Mouse (Mus musculus) intestine, embryonic 16.5 days (tissue): ENCODE data around the gene Dpm1. TPM values are rescaled to one million over a fixed set of nuclear protein-coding genes. Genes with fewer than 3 reads are reported as not detected.

Experiments used
- ATAC-seq: fragments of 200-750 bp; cut with Nextera tagmentation; 2 replicates; pipeline ENCODE4 v1.8.0; 2017; ENCODE audit warnings: moderate TSS enrichment, moderate library complexity
- H3K27ac ChIP-seq: fragments of 300-500 bp; sonication (generic); 2 replicates; pipeline ENCODE4 v1.5.1; 2014; ENCODE audit warnings: mild to moderate bottlenecking, low read length
- H3K27me3 ChIP-seq: fragments of 300-500 bp; sonication (generic); replicated peaks from 2 replicates; pipeline ENCODE4 v1.6.1; 2014; ENCODE audit warnings: low read length, control low read depth, mixed read lengths; ENCODE audit not compliant: control insufficient read depth, insufficient read depth
- H3K36me3 ChIP-seq: fragments of 300-500 bp; sonication (generic); 2 replicates; pipeline ENCODE4 v1.6.1; 2014; ENCODE audit warnings: low read length, control low read depth; ENCODE audit not compliant: control insufficient read depth, insufficient read depth
- H3K4me1 ChIP-seq: fragments of 300-500 bp; sonication (generic); 2 replicates; pipeline ENCODE4 v1.6.1; 2014; ENCODE audit warnings: low read length, control low read depth, mixed read lengths; ENCODE audit not compliant: control insufficient read depth, insufficient read depth
- H3K4me2 ChIP-seq: fragments of 300-500 bp; sonication (generic); 2 replicates; pipeline ENCODE4 v1.6.1; 2014; ENCODE audit warnings: low read depth, low read length, control low read depth
- H3K4me3 ChIP-seq: fragments of 300-500 bp; sonication (generic); 2 replicates; pipeline ENCODE4 v1.5.1; 2014; ENCODE audit warnings: mild to moderate bottlenecking, low read length
- H3K9ac ChIP-seq: fragments of 300-500 bp; sonication (generic); 2 replicates; pipeline ENCODE4 v1.6.1; 2014; ENCODE audit warnings: low read depth, low read length
- H3K9me3 ChIP-seq: fragments of 300-500 bp; sonication (generic); 2 replicates; pipeline ENCODE4 v1.6.1; 2016; ENCODE audit warnings: low read length, control low read depth; ENCODE audit not compliant: control insufficient read depth
- WGBS: fragments of 180-500 bp; shearing (Covaris S2); extraction: QIAGEN DNeasy Blood & Tissue Kit; methylation state at CpG from one replicate; pipeline ENCODE4 v1.1.7; 2014; 5-methylcytosine and 5-hydroxymethylcytosine counted together
- polyA plus RNA-seq: library from polyadenylated mRNA; unstranded; fragments of >200 nt; fragmentation: Nextera tagmentation; extraction: Ambion mirVana; gene quantifications from 2 replicates; pipeline ENCODE4 v1.2.1, GENCODE M21; 2015

The Dpm1 gene
- polyA plus RNA-seq, 1 experiment from 2014 or later: 99.3 TPM

DNA sequence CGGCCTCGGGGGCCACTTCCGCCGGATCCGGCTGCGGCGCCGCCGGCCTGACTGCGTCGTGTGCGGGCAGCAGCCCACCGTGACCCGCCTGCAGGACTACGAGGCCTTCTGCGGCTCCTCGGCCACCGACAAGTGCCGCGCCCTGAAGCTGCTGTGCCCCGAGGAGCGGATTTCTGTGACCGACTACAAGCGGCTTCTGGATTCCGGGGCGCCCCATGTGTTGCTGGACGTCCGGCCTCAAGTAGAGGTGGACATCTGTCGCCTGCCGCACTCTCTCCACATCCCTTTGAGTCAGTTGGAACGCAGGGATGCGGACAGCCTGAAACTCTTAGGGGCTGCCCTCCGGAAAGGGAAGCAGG is 1.1 kb upstream of the Dpm1 start:
- no peak; the same call in 1 of the 2 replicates for ATAC-seq
- no peak overlapping the region for H3K27ac ChIP-seq
- peak overlapping the region; percentile 98 for H3K4me2 ChIP-seq
- peaks cover 30% of the 10 kb centered on the region for H3K4me1 ChIP-seq
- WGBS: 50% methylated on average over 33 of the region's 33 CpGs
- no peaks in the 10 kb centered on the region for H3K9me3 ChIP-seq
- peak overlapping the region; percentile 94 for H3K9ac ChIP-seq
- peak overlapping the region; percentile 85 for H3K4me3 ChIP-seq
- H3K36me3 ChIP-seq: 0 out of 2 replicates have a peak, but pooled peaks cover 8% of the 10 kb centered on the region
- H3K27me3 ChIP-seq: no peaks in the 10 kb centered on the region

DNA sequence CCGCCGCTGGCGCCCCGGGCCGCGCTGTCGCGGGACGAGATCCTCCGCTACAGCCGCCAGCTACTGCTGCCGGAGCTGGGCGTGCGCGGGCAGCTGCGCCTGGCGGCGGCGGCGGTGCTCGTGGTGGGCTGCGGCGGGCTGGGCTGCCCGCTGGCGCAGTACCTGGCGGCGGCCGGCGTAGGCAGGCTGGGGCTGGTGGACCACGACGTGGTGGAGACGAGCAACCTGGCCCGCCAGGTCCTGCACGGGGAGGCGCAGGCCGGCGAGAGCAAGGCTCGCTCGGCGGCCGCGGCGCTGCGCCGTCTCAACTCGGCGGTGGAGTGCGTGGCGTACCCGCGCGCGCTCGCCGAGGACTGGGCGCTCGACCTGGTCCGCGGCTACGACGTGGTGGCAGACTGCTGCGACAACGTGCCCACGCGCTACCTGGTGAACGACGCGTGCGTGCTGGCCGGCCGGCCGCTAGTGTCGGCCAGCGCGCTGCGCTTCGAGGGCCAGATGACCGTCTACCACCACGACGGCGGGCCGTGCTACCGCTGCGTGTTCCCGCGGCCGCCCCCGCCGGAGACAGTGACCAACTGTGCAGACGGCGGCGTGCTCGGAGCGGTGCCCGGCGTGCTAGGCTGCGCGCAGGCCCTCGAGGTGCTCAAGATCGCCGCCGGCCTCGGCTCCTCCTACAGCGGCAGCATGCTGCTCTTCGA is 531 bp upstream of the Dpm1 start:
- peak overlapping the region; percentile 94 for H3K9ac ChIP-seq
- H3K4me3 ChIP-seq: peak overlapping the region; percentile 85
- ATAC-seq: peak; percentile 75
- H3K9me3 ChIP-seq: no peaks in the 10 kb centered on the region
- peak overlapping the region; percentile 83 for H3K27ac ChIP-seq
- H3K27me3 ChIP-seq: no peaks in the 10 kb centered on the region
- H3K4me1 ChIP-seq: peaks cover 30% of the 10 kb centered on the region
- peak overlapping the region; percentile 98 for H3K4me2 ChIP-seq
- 0 out of 2 replicates have a peak, but pooled peaks cover 8% of the 10 kb centered on the region for H3K36me3 ChIP-seq
- 2% methylated on average over 97 of the region's 105 CpGs for WGBS

DNA sequence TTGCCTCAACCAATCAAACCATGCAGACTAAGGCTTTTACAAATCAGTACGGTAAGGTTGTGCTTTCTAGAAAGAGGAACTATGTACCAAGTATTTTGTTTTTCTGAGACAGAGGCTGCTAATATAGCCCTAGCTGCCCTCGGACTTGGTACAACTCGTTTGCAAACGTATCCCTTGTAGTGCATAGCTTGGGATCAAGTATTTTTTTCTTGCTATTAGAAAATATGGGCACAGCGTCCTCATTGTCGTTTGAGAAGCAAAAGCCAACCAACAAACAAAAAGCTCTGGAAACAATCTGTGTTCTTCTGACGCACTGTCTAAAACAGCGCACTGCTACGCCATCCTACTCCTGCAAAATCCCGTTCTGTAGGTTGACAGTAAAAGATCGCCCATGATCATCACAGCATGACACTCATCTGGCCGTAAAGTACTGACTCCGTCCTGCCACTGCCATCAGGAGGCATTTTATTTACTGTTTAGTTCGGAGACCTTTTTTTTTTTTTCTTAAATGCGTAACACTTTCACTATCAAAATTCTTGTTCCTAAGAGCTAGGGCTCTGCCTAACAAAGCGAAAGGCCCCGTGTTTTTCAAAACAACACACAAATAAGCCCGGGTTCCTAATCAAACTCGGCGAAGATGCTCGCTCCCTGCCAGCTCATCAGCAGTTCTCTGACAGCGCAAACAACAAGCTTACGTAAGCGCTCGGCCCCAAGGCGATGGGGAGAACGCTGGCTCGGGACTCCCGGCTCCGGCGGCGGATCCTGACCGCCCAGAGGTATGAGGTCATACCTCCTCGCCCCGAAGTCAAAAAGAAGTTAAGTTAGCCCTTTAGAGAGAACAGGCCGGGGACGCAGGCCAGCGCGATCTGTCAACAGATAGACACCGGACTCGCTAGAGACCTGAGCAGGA is 1.0 kb downstream of the Dpm1 start:
- peaks cover 30% of the 10 kb centered on the region for H3K4me1 ChIP-seq
- no peaks in the 10 kb centered on the region for H3K27me3 ChIP-seq
- WGBS: 18% methylated on average over 41 of the region's 41 CpGs
- peaks cover 9% of the 10 kb centered on the region for H3K36me3 ChIP-seq
- peak overlapping the region; percentile 83; the same call in 1 of the 2 replicates for H3K27ac ChIP-seq
- peak overlapping the region; percentile 74 for H3K4me2 ChIP-seq
- peak overlapping the region; percentile 85 for H3K4me3 ChIP-seq
- no peaks in the 10 kb centered on the region for H3K9me3 ChIP-seq
- peak; percentile 32 for ATAC-seq
- peak overlapping the region; percentile 94 for H3K9ac ChIP-seq

DNA sequence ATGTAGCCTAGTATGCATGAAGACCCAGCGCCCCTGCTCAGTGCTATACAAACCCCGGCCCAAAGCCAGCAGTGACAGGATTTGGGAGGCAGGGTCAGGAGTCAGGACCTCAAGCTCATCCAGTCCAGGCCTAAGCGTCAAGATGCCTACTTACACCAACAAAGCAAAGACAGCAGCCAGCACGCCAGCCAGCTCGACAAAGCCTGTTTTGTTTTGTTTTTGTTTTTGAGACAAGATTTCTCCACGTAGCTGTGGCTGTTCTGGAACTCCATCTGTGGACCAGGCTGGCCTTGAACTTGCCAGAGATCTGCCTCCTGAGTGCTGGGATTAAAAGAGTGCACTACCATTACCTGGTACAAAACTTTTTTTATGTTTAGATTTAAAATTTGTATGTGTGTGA is 7.1 kb downstream of the Dpm1 start:
- no peak overlapping the region for H3K4me2 ChIP-seq
- H3K9me3 ChIP-seq: no peaks in the 10 kb centered on the region
- H3K36me3 ChIP-seq: peaks cover 10% of the 10 kb centered on the region
- WGBS: 87% methylated on average over 6 of the region's 6 CpGs
- H3K27me3 ChIP-seq: no peaks in the 10 kb centered on the region
- no peak overlapping the region for H3K27ac ChIP-seq
- H3K4me1 ChIP-seq: peaks cover 4% of the 10 kb centered on the region; the same call in 1 of the 2 replicates
- H3K4me3 ChIP-seq: no peak overlapping the region
- ATAC-seq: no peak
- no peak overlapping the region for H3K9ac ChIP-seq

DNA sequence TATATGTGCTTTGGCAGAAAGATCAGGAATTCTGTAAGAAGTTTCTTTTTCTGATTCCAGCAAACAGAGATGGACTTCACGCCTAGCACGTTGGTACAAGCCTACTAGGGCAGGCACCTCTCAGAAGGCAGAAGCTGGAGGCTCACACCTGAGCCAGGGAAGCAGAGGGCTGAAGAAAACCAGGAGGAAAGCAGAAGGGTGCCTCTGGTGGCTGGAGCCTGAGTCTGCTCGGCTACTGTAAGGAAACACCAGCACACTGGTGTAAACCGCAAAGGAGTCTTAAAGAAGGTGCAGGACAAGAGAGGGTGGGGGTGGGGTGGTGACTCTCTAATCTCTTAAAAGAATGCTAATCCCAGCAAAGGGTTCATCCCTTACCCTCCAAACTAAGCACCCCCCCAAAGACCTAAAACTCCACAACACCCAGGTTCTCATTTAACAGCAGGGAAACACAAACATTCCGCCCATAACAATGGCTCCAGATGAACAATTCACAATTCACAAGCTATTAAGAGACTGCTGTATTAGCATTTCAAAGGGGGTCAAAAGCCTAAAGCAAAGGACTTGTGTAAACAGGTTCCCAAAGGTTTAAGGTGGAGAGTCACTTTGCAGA is 16.5 kb downstream of the Dpm1 start:
- H3K4me1 ChIP-seq: no peaks in the 10 kb centered on the region
- no peaks in the 10 kb centered on the region for H3K9me3 ChIP-seq
- H3K9ac ChIP-seq: no peak overlapping the region
- no peak overlapping the region for H3K4me3 ChIP-seq
- 51% methylated on average over 5 of the region's 5 CpGs for WGBS
- no peaks in the 10 kb centered on the region for H3K27me3 ChIP-seq
- H3K27ac ChIP-seq: no peak overlapping the region
- H3K36me3 ChIP-seq: peaks cover 14% of the 10 kb centered on the region; the same call in 1 of the 2 replicates
- H3K4me2 ChIP-seq: no peak overlapping the region
- ATAC-seq: no peak

DNA sequence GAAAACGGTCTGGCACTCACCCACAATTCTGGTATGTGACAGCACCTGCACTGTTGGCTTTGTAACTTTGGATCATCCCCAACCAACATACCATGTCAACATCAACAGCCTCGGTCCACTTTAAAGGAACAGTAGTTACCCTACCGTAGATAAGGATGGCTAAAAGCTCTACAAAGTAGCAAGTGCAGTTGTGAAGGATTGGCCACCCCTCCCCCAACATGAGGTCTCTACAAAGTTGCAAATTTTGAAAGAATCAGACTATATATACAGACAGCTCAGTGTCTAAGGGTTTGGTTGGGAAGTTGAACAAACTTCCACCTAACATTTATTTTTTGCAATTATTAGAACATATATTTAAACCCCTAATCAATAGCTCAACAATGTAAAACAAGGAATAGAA is 22.5 kb downstream of the Dpm1 start:
- Histone ChIP-seq H3K4me1 (peaks cover 13% of the 10 kb centered on the region), H3K4me2 (no peak overlapping the region), H3K36me3 (peaks cover 13% of the 10 kb centered on the region), H3K27ac (peak overlapping the region; percentile 98), H3K9me3 (no peaks in the 10 kb centered on the region), H3K9ac (no peak overlapping the region), H3K4me3 (no peak overlapping the region), H3K27me3 (no peaks in the 10 kb centered on the region)
- ATAC-seq: no peak
- WGBS: 94% methylated on average over 3 of the region's 3 CpGs

DNA sequence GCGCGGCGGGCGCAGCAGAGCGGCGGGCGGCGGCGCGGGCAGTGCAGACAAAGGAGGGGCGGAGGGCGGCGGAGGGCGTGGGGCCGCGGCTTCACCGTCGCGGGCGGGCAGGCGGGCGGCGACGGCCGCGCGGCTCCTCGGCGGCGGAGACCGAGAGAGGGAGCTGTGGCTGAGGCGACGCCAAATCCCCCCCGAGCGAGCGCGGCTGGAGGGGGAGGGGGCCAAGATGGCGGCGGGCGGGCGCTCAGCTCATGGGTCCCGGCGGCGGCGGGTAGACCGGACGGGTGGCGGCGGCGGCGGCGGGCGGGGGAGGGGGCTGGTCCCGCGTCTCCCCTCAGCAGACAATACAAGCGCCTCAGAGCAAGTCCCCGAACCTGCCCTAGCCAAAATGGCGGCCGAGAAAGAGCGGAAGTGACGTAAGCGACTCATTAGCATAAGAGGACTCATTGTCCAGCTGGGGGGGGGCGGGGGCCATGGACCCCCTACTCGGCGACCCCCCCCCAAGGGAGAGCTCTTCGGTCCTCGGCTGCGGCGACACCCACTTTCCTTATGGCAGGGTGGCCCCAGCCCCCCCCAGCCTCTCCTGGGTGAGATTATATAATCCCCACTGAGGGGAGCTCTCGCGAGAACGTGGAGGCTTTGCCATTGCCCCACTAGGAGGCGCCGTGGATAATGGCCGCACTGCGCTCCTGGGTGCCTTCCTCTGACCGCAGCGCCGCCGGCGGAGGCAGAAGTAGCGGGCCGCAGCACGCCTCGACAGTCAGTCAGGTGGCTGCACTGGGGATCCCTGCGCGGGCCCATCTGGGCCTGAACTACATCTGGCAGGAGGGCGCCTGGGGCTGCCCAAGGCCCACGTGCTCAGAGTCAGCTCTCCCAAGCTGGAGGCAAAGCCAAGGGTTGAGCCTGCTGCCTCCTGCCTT is 23.4 kb downstream of the Dpm1 start, which contains the start of gene Adnp:
TSS of gene Adnp (minus strand) at position 388 of the 920 bp plus-strand sequence.
- peaks cover 10% of the 10 kb centered on the region for H3K36me3 ChIP-seq
- H3K9ac ChIP-seq: peak within 1 kb of the TSS; percentile 100
- H3K27ac ChIP-seq: peak within 1 kb of the TSS; percentile 98
- H3K4me2 ChIP-seq: peak within 1 kb of the TSS; percentile 88
- peak; percentile 92 for ATAC-seq
- no peaks in the 10 kb centered on the region for H3K9me3 ChIP-seq
- under 1% methylated on average over 64 of the region's 89 CpGs for WGBS
- peaks cover 13% of the 10 kb centered on the region for H3K4me1 ChIP-seq
- H3K4me3 ChIP-seq: peak within 1 kb of the TSS; percentile 98
- H3K27me3 ChIP-seq: no peaks in the 10 kb centered on the region

DNA sequence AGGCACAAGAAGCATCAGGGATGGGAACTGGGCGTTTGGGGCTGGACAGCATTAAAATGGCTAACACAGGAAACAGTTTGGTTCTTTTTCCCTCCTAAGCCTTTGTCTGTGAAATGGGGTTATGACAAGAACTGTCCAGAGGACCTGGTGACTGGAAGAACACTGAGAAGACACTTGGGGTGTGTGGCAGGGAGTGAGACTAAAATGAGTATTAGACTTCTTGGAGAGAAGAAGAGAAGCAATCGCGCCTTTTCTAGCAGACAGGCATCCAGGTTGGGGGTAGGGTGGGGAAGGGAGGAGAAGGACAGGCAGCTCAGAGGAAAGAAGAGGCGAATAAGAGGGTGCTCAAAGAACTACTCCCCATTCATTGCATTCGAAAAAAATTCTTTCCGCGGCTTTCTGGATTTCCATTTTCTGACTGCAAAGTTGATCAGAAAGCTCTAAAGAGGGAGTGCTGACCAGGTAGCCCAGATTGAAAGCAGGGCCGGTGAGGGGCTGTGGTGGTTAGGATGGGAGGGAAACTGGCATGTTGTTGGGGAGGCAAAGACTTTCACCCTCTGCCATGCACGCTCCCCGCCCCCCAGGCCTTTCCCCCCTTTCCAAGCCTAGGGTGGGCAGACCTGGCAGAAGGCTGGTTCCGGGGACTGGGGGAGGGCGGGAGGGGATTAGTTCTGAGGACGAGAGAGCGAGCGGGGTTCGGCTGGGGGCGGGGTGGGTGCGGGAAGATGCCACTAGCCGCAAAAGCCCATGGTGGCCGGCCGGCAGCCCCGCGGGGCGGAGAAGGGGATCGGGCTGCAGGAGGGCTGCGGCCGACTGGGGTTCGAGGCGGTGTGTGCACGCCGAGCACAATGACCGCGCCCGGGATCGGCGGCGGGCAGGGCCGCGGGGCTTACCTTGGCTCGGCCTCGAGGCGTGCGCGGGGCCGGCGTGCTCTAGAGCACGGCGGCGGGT is 24.4 kb downstream of the Dpm1 start:
- peak overlapping the region; percentile 98 for H3K4me3 ChIP-seq
- peak; percentile 24 for ATAC-seq
- H3K4me2 ChIP-seq: peak overlapping the region; percentile 88
- H3K9ac ChIP-seq: peak overlapping the region; percentile 100
- peak overlapping the region; percentile 98 for H3K27ac ChIP-seq
- H3K27me3 ChIP-seq: no peaks in the 10 kb centered on the region
- no peaks in the 10 kb centered on the region for H3K9me3 ChIP-seq
- under 1% methylated on average over 43 of the region's 49 CpGs for WGBS
- H3K36me3 ChIP-seq: peaks cover 10% of the 10 kb centered on the region
- H3K4me1 ChIP-seq: peaks cover 18% of the 10 kb centered on the region
